ENCODE assay signal across 9 mouse cellular contexts in the genomic region with DNA sequence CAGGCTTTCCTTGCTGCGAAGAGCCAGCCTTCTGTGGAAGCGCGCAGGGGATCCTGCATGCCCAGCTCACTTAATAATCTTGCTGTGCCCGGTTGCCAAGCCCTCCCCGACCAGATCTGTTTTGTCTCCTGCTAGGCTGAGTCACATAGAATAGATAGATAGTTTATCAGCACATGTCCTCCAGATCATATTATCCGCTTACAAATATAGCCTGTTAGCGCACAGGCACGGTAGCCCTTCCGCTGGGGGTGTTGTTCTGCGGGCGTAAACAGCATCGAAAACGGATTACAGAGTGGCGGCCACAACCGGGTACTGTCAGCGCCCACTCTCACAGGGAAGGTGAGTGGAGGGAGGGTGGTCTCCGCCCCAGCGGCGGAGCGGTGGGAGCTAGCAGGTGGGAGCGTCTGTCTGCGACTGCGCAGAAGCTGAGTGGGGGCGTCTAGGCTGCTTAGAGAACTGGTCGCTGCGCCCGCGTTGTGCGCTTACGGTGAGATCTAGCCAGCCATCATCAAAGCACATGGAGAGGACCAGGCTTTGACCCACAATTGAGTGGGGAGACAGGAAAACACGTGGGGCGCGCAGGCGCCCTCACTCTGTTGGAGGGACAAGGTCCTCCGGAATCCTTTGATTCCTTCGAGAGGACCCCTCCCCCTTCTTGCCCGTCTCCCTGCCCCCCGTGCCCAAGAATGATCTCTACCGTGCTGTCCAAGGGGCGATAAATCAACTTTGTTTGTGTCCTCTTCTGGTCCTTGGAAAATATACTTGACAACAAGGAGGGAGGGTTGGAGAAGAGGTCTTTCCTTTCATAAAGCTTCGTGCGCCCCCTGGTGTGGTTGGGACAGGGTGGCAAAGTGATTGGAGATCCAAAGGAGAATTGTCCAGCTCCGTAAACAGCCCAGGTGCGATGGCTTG. TPM values are rescaled to one million over a fixed set of nuclear protein-coding genes. Genes with fewer than 3 reads are reported as not detected.
A peak's percentile ranks its signal among the peaks of the same experiment; 100 is the strongest.
DNase-seq lines count a peak whose midpoint lies in the region.
"Had no signal": no experiment of that assay in that cellular context is flagged by ENCODE, and none has a peak within 500 bp of the region (broad histone marks: within the 10 kb centered on the region; RNA-seq: fewer than 3 reads in every experiment).

No protein-coding gene starts in this region.

- peaks cover 10% of the 10 kb centered on the region for H3K4me1 ChIP-seq in embryonic facial prominence, embryonic 10.5 days

- peak; percentile 70 for DNase-seq in adrenal gland, adult 8-10 months
- peak; percentile 78 for DNase-seq in embryonic facial prominence, embryonic 10.5 days (ENCODE audit: low spot score)
- peak; percentile 80 to 91 for DNase-seq in heart, adult 18-20 months
- peak; percentile 30 for DNase-seq in kidney, adult 11 months
- peak; percentile 81 for DNase-seq in left cerebral cortex, postnatal 4 days
- DNase-seq in mesoderm, embryonic 11.5 days (ENCODE audit: low read depth, low spot score): peak; percentile 71
- DNase-seq in right cerebral cortex, postnatal 4 days: peak; percentile 86
- DNase-seq in c-Kit-positive CD71-positive TER-119-positive erythroid progenitor cells, embryonic 14.5 days (ENCODE audit: low spot score): no peak

- intact Hi-C loops in left cerebral cortex, postnatal 4 days (cut with DNase I): loop anchor here (10.0 kb wide), 1 partner anchor 239 kb away; no protein-coding TSS in a partner anchor

- H3K36me3 ChIP-seq in embryonic facial prominence, embryonic 10.5 days (replicated peaks): no peaks in the 10 kb centered on the region

- WGBS in embryonic facial prominence, embryonic 10.5 days: 2% methylated on average over 44 of the region's 44 CpGs

- peak overlapping the region; percentile 52; the same call in 1 of the 2 replicates for H3K27ac ChIP-seq in embryonic facial prominence, embryonic 10.5 days (replicated peaks)

- H3K9me3 ChIP-seq in embryonic facial prominence, embryonic 10.5 days: no peaks in the 10 kb centered on the region

- H3K4me3 ChIP-seq in embryonic facial prominence, embryonic 10.5 days: peak overlapping the region; percentile 70

- H3K27me3 ChIP-seq in embryonic facial prominence, embryonic 10.5 days (replicated peaks; ENCODE audit: low read depth, poor library complexity, severe bottlenecking): peaks cover 65% of the 10 kb centered on the region

RNA-seq across cellular contexts. Expression of gene Lrrc2, which starts 2.5 kb away (rescaled TPM):
- total RNA-seq in adrenal gland, adult 8-10 months (2022): 10 to 100 TPM; 13.0 to 17.1 (median 14.1) TPM
- 0.14 and 0.15 TPM in 2 replicates for polyA plus RNA-seq in embryonic facial prominence, embryonic 10.5 days (2016; fragmentation: Nextera tagmentation; extraction: Ambion mirVana)
- total RNA-seq in heart, adult 18-20 months (2021): 100 to 1,000 TPM; 239 to 298 TPM
- total RNA-seq in left cerebral cortex, postnatal 4 days (2021): under 1 TPM; 0.46 to 0.48 TPM
- total RNA-seq: neutrophil, adult 5-6 weeks had no signal

RNA-seq across cellular contexts. Expression of gene Tdgf1, which starts 7.8 kb away (rescaled TPM):
- under 1 TPM in 1 of 4 experiments, not detected in 3; 0.14 TPM for total RNA-seq in adrenal gland, adult 8-10 months (2022)
- polyA plus RNA-seq in embryonic facial prominence, embryonic 10.5 days (2016; fragmentation: Nextera tagmentation; extraction: Ambion mirVana): not detected in 2 replicates
- not detected for total RNA-seq in heart, adult 18-20 months (2021)
- under 1 TPM in 1 of 2 experiments, not detected in 1; 0.54 TPM for total RNA-seq in left cerebral cortex, postnatal 4 days (2021)

RNA-seq across cellular contexts. Expression of gene Rtp3, which starts 36.6 kb away (rescaled TPM):
- total RNA-seq in adrenal gland, adult 8-10 months (2022): 1 to 10 TPM; 2.5 to 4.6 (median 3.9) TPM
- polyA plus RNA-seq in embryonic facial prominence, embryonic 10.5 days (2016; fragmentation: Nextera tagmentation; extraction: Ambion mirVana): 0.11 and 0.40 TPM in 2 replicates
- total RNA-seq in heart, adult 18-20 months (2021): 1 to 10 TPM; 2.9 to 3.8 TPM
- under 1 TPM; 0.28 to 0.48 TPM for total RNA-seq in left cerebral cortex, postnatal 4 days (2021)
- total RNA-seq: neutrophil, adult 5-6 weeks had no signal

RNA-seq across cellular contexts. Expression of gene Fam240a, which starts 37.1 kb away (rescaled TPM):
- total RNA-seq in adrenal gland, adult 8-10 months (2022): not detected
- not detected in 2 replicates for polyA plus RNA-seq in embryonic facial prominence, embryonic 10.5 days (2016; fragmentation: Nextera tagmentation; extraction: Ambion mirVana)
- not detected for total RNA-seq in heart, adult 18-20 months (2021)
- not detected for total RNA-seq in left cerebral cortex, postnatal 4 days (2021)

Comparison
In these comparisons a context has a peak if more than half of its experiments do, and no peak if none do; other contexts are left out.
1. RNA of gene Lrrc2, which starts 2.5 kb away (total RNA-seq): 239 to 298 TPM in heart, adult 18-20 months; 13.0 to 17.1 TPM in adrenal gland, adult 8-10 months and 0.46 to 0.48 TPM in left cerebral cortex, postnatal 4 days; every median in the first group is over 10 times any median in the second.